Mouse (Mus musculus) midbrain, embryonic 14.5 days (tissue): ENCODE measurements around the gene Mars. TPM values are rescaled to one million over a fixed set of nuclear protein-coding genes. Genes with fewer than 3 reads are reported as not detected.
A peak's percentile ranks its signal among the peaks of the same experiment; 100 is the strongest.

Experiments
- ATAC-seq: fragments of 200-750 bp; cut with Nextera tagmentation; 2 replicates; pipeline ENCODE4 v1.8.0; 2017; ENCODE audit warnings: moderate number of reproducible peaks, moderate library complexity; ENCODE audit not compliant: low FRiP score, low TSS enrichment
- DNase-seq: peaks from one replicate; pipeline ENCODE4 v3.0.0-alpha.2; 2015
- H3K27ac ChIP-seq: fragments of 300-500 bp; sonication (generic); replicated peaks from 2 replicates; pipeline ENCODE4 v1.5.1; 2014; ENCODE audit warnings: mild to moderate bottlenecking, low read depth, low read length, moderate library complexity
- H3K27me3 ChIP-seq: fragments of 300-500 bp; sonication (generic); 2 replicates; pipeline ENCODE4 v1.6.1; 2014; ENCODE audit warnings: low read length, control low read depth, mixed read lengths; ENCODE audit not compliant: control insufficient read depth, insufficient read depth
- H3K36me3 ChIP-seq: fragments of 300-500 bp; sonication (generic); 2 replicates; pipeline ENCODE4 v1.6.1; 2014; ENCODE audit warnings: low read length, control low read depth; ENCODE audit not compliant: control insufficient read depth, insufficient read depth
- H3K4me1 ChIP-seq: fragments of 300-500 bp; sonication (generic); 2 replicates; pipeline ENCODE4 v1.6.1; 2014; ENCODE audit warnings: mild to moderate bottlenecking, antibody characterized with exemption, low read length, control low read depth; ENCODE audit not compliant: control insufficient read depth, insufficient read depth
- H3K4me2 ChIP-seq: fragments of 300-500 bp; sonication (generic); 2 replicates; pipeline ENCODE4 v1.6.1; 2014; ENCODE audit warnings: mild to moderate bottlenecking, low read length, moderate library complexity
- H3K4me3 ChIP-seq: fragments of 300-500 bp; sonication (generic); replicated peaks from 2 replicates; pipeline ENCODE4 v1.5.1; 2014; ENCODE audit warnings: low read depth, low read length
- H3K9ac ChIP-seq: fragments of 300-500 bp; sonication (generic); replicated peaks from 2 replicates; pipeline ENCODE4 v1.6.1; 2014; ENCODE audit warnings: mild to moderate bottlenecking, low read length, moderate library complexity
- H3K9me3 ChIP-seq: fragments of 300-500 bp; sonication (generic); 2 replicates; pipeline ENCODE4 v1.6.1; 2016; ENCODE audit warnings: low read length, control low read depth, mixed read lengths; ENCODE audit not compliant: control insufficient read depth
- WGBS: fragments of 180-500 bp; shearing (Covaris S2); extraction: QIAGEN DNeasy Blood & Tissue Kit; methylation state at CpG from one replicate; pipeline ENCODE4 v1.1.7; 2014; 5-methylcytosine and 5-hydroxymethylcytosine counted together
- polyA plus RNA-seq: library from polyadenylated mRNA; unstranded; fragments of >200 nt; fragmentation: Nextera tagmentation; extraction: Ambion mirVana; gene quantifications from 2 replicates; pipeline ENCODE4 v1.2.1, GENCODE M21; 2014

Gene Mars
- polyA plus RNA-seq, 1 experiment from 2014 or later: 122 TPM

- peak overlapping the region; percentile 25 for H3K4me2 ChIP-seq
- H3K9ac ChIP-seq: no peak overlapping the region
- H3K9me3 ChIP-seq: no peaks in the 10 kb centered on the region
- H3K27me3 ChIP-seq: no peaks in the 10 kb centered on the region
- H3K27ac ChIP-seq: no peak overlapping the region
- no peak overlapping the region for H3K4me3 ChIP-seq
- peaks cover 18% of the 10 kb centered on the region for H3K36me3 ChIP-seq
- 24% methylated on average over 14 of the region's 14 CpGs for WGBS
- DNase-seq: peak; percentile 68
- ATAC-seq: peak; percentile 50; the same call in 1 of the 2 replicates
- peaks cover 26% of the 10 kb centered on the region for H3K4me1 ChIP-seq
These were observed 55.8 kb downstream of the Mars start for GRCm38 (mm10) chr10:127255625-127256345.

GRCm38 (mm10) chr10:127250810-127251209, 60.8 kb downstream of the Mars start:
- Histone ChIP-seq H3K4me1 (no peaks in the 10 kb centered on the region), H3K4me3 (no peak overlapping the region), H3K27me3 (no peaks in the 10 kb centered on the region), H3K9ac (no peak overlapping the region), H3K4me2 (no peak overlapping the region), H3K27ac (no peak overlapping the region), H3K36me3 (peaks cover 31% of the 10 kb centered on the region), H3K9me3 (no peaks in the 10 kb centered on the region)
- ATAC-seq (no peak), DNase-seq (no peak)
- 93% methylated on average over 5 of the region's 5 CpGs for WGBS

Other genes with a start within 250 kb of the Mars start
- gene Cdk4, start 248.3 kb downstream of the Mars start, polyA plus RNA-seq: 1,072 and 1,231 TPM in 2 replicates
- gene Tspan31, start 241.5 kb downstream of the Mars start, polyA plus RNA-seq: 67.7 and 71.7 TPM in 2 replicates
- gene Agap2, start 236.5 kb downstream of the Mars start, polyA plus RNA-seq: 8.1 and 13.1 TPM in 2 replicates
- 82.1 and 82.7 TPM in 2 replicates for gene Os9, start 190.7 kb downstream of the Mars start, polyA plus RNA-seq
- 66.8 and 74.1 TPM in 2 replicates for gene B4galnt1, start 146.6 kb downstream of the Mars start, polyA plus RNA-seq
- 0.58 and 0.66 TPM in 2 replicates for gene Slc26a10, start 131.1 kb downstream of the Mars start, polyA plus RNA-seq
- 19.0 and 19.6 TPM in 2 replicates for gene Arhgef25, start 121.7 kb downstream of the Mars start, polyA plus RNA-seq
- gene Dtx3, start 116.1 kb downstream of the Mars start, polyA plus RNA-seq: 219 and 244 TPM in 2 replicates
- gene Pip4k2c, start 100.2 kb downstream of the Mars start, polyA plus RNA-seq: 12.5 and 14.6 TPM in 2 replicates
- gene Kif5a, start 48.4 kb downstream of the Mars start, polyA plus RNA-seq: 75.3 and 94.7 TPM in 2 replicates
- gene Dctn2, start 45.4 kb downstream of the Mars start, polyA plus RNA-seq: 295 and 323 TPM in 2 replicates
- gene Mbd6, start 22.8 kb downstream of the Mars start, polyA plus RNA-seq: 17.4 and 18.0 TPM in 2 replicates
- gene Arhgap9, start 10.2 kb upstream of the Mars start, polyA plus RNA-seq: 0.18 and 1.1 TPM in 2 replicates
- gene Gli1, start 30.2 kb upstream of the Mars start, polyA plus RNA-seq: 0.92 and 1.2 TPM in 2 replicates
- gene Inhbe, start 42.6 kb upstream of the Mars start, polyA plus RNA-seq: 0.04 TPM in 1 of 2 replicates, not detected in the other
- gene Inhbc, start 58.6 kb upstream of the Mars start, polyA plus RNA-seq: not detected in 2 replicates
- gene R3hdm2, start 68.5 kb upstream of the Mars start, polyA plus RNA-seq: 34.0 and 39.8 TPM in 2 replicates
- 0.32 and 1.0 TPM in 2 replicates for gene Stac3, start 189.9 kb upstream of the Mars start, polyA plus RNA-seq
- 14.2 and 18.6 TPM in 2 replicates for gene Ndufa4l2, start 203.2 kb upstream of the Mars start, polyA plus RNA-seq
- 48.9 and 50.7 TPM in 2 replicates for gene Shmt2, start 210.7 kb upstream of the Mars start, polyA plus RNA-seq
- 106 and 134 TPM in 2 replicates for gene Nxph4, start 222.8 kb upstream of the Mars start, polyA plus RNA-seq